Mouse (Mus musculus) midbrain, embryonic 10.5 days (tissue): ENCODE results near the gene Acmsd. TPM values are rescaled to one million over a fixed set of nuclear protein-coding genes. Genes with fewer than 3 reads are reported as not detected.

Experiments used
- DNase-seq: peaks from one replicate; pipeline ENCODE4 v3.0.0-alpha.2; 2017; ENCODE audit warnings: low spot score
- H3K27ac ChIP-seq: fragments of 300-500 bp; sonication (generic); replicated peaks from 2 replicates; pipeline ENCODE4 v1.5.1; 2016; ENCODE audit warnings: mild to moderate bottlenecking
- H3K27me3 ChIP-seq: fragments of 300-500 bp; sonication (generic); 2 replicates; pipeline ENCODE4 v1.6.1; 2016; ENCODE audit warnings: low read depth, mild to moderate bottlenecking; ENCODE audit not compliant: poor library complexity, severe bottlenecking
- H3K36me3 ChIP-seq: fragments of 300-500 bp; sonication (generic); 2 replicates; pipeline ENCODE4 v1.6.1; 2016; ENCODE audit warnings: mild to moderate bottlenecking, moderate library complexity
- H3K4me1 ChIP-seq: fragments of 300-500 bp; sonication (generic); 2 replicates; pipeline ENCODE4 v1.6.1; 2016
- H3K4me3 ChIP-seq: fragments of 300-500 bp; sonication (generic); 2 replicates; pipeline ENCODE4 v1.5.1; 2016; ENCODE audit warnings: mild to moderate bottlenecking, moderate library complexity
- H3K9me3 ChIP-seq: fragments of 300-500 bp; sonication (generic); replicated peaks from 2 replicates; pipeline ENCODE4 v1.6.1; 2016; ENCODE audit warnings: mild to moderate bottlenecking
- WGBS: fragments of 180-500 bp; shearing (Covaris S2); methylation state at CpG from one replicate; pipeline ENCODE4 v1.1.7; 2016; 5-methylcytosine and 5-hydroxymethylcytosine counted together
- polyA plus RNA-seq: library from polyadenylated mRNA; unstranded; fragments of >200 nt; fragmentation: Nextera tagmentation; extraction: Ambion mirVana; gene quantifications from 2 replicates; pipeline ENCODE4 v1.2.1, GENCODE M21; 2016

The Acmsd gene
- polyA plus RNA-seq, result 0.20 and 0.47 TPM in 2 replicates

DNA sequence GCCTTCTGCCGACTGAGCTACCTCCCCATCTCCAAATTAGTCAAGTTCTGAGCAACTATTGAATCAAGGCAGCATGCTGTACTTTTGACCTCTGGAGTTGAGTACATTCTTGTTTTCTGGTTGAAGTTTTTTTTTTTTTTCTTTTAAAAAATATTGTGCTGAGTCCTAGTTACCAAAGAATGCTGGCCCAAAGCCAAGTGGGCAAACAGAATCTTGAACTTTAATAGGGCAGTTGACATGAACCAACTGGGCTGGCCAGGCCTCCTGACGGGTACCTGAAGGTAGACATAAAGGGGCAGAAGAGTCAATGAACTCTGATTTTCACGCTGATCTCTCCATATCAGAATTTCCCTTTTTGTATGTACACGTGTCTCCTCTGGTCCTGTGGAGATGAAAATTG lies at the start of gene Acmsd:
Acmsd (plus strand) TSS at position 318 of the 400 bp plus-strand sequence.
- Histone ChIP-seq H3K4me1 (peaks cover 6% of the 10 kb centered on the region; the same call in 1 of the 2 replicates), H3K27ac (no peak within 1 kb of the TSS), H3K27me3 (no peaks in the 10 kb centered on the region), H3K36me3 (no peaks in the 10 kb centered on the region), H3K4me3 (no peak within 1 kb of the TSS), H3K9me3 (peaks cover 5% of the 10 kb centered on the region; the same call in 1 of the 2 replicates)
- 89% methylated on average over 4 of the region's 4 CpGs for WGBS
- DNase-seq, result no peak

DNA sequence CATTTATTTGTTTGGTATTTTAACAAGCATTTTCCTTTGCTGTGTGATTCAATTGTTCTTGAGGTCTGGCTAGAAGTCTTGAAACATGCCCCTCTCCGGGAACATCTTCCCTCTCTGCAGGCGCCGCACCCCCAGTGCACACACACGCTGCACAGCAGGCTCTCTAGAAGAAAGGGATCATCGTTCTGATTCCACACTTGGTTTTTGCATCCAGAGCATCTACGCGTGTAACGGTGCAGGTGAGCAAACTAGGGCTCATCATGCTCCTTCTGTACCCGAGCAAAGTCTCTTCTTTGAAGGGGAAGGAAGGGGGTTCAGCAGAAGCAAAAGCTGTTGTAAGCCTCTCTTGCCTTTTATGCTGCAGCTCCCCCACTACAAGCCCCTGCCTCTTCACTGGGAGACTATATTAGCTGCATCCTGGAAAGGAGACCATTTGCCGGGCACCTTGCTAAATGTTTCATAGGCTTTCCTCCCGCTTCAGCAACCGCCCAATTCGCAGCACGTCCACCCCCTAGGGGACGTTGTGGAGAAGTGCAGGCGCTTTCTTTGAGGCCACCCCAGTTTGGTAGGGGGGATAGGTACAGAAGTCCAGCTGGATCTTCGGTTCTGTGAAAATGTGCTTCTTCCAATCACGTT lies 49.6 kb upstream of the Acmsd start, which contains the start of gene Tmem163:
Tmem163 (minus strand) TSS at position 51 of the 636 bp plus-strand sequence.
- H3K4me3 ChIP-seq, result peak within 1 kb of the TSS; percentile 70
- no peaks in the 10 kb centered on the region for H3K36me3 ChIP-seq
- 9% methylated on average over 18 of the region's 18 CpGs for WGBS
- peaks cover 57% of the 10 kb centered on the region for H3K27me3 ChIP-seq
- H3K4me1 ChIP-seq, result peaks cover 29% of the 10 kb centered on the region
- DNase-seq, result peak; percentile 71
- peak within 1 kb of the TSS; percentile 83; the same call in 1 of the 2 replicates for H3K27ac ChIP-seq
- no peaks in the 10 kb centered on the region for H3K9me3 ChIP-seq

DNA sequence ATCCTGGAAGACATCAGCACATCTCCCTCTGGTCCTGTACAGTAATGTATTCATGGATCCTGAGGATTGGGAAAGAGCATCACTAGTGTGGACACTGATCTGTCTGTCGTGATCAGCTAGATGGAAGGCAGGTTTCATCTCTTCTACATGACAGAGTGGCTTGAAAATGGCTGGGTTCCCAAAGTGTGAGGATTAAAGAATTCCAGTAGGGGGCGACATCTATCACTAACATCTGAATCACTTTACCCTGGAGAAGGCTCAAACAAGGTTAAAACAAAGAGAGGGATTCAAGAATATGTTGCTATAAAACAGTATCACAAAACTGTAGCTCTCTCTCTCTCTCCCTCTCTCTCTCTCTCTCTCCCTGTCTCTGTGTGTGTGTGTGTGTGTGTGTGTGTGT lies 32.7 kb upstream of the Acmsd start:
- no peaks in the 10 kb centered on the region for H3K36me3 ChIP-seq
- no peaks in the 10 kb centered on the region for H3K9me3 ChIP-seq
- no peak overlapping the region for H3K4me3 ChIP-seq
- 18% methylated on average over 2 of the region's 2 CpGs for WGBS
- no peak overlapping the region for H3K27ac ChIP-seq
- H3K4me1 ChIP-seq, result no peaks in the 10 kb centered on the region
- no peaks in the 10 kb centered on the region for H3K27me3 ChIP-seq
- no peak for DNase-seq

GRCm38 (mm10) chr1:127702187-127702586 lies 27.0 kb upstream of the Acmsd start:
- H3K36me3 ChIP-seq, result no peaks in the 10 kb centered on the region
- no peaks in the 10 kb centered on the region for H3K4me1 ChIP-seq
- H3K27me3 ChIP-seq, result no peaks in the 10 kb centered on the region
- no peak for DNase-seq
- H3K4me3 ChIP-seq, result no peak overlapping the region
- 71% methylated on average over 1 of the region's 1 CpGs for WGBS
- H3K27ac ChIP-seq, result no peak overlapping the region
- H3K9me3 ChIP-seq, result no peaks in the 10 kb centered on the region

DNA sequence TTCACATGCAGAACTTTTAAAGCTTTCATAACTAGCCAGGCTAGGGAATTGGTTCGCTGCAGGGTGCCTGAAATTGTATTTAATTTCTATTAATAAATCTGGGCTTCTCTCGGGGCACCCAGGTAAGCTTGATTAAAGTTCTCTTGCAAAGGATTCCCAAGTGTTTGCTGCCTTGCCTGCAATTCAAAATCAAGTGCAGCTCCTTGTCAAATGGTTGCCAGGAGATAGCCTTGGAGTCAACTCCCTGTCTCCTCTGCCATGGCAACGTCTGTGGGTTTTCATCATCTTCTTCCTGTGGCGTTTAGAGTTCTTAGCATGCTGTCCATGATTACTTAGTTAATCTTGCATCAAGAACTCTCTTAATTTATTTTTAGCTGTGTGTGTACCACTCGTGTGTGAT lies 22.9 kb upstream of the Acmsd start:
- Histone ChIP-seq H3K27me3 (no peaks in the 10 kb centered on the region), H3K27ac (no peak overlapping the region), H3K4me3 (no peak overlapping the region), H3K36me3 (no peaks in the 10 kb centered on the region), H3K4me1 (no peaks in the 10 kb centered on the region), H3K9me3 (no peaks in the 10 kb centered on the region)
- no peak for DNase-seq
- WGBS, result 75% methylated on average over 5 of the region's 5 CpGs

DNA sequence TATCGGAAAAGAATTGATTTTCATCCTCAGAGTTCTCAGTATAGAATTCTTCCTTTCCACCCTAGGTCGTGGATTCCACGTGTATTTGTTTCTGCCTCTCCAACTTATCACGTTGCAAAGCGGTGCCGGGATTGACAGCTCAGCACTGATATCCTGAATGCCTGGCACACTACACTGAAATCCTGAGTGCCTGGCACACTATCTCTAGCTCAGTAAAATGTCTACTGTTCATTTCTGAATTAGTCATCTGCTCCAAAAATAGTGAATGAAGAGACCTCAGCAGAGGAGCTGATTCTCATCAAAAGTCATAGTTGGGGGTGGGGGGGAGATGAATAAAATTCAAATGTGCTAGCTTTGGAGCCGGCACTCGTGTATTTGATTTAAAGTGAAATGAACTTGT lies 12.8 kb upstream of the Acmsd start:
- H3K36me3 ChIP-seq, result no peaks in the 10 kb centered on the region
- H3K9me3 ChIP-seq, result no peaks in the 10 kb centered on the region
- no peak overlapping the region for H3K4me3 ChIP-seq
- DNase-seq, result no peak
- 92% methylated on average over 8 of the region's 8 CpGs for WGBS
- H3K27me3 ChIP-seq, result no peaks in the 10 kb centered on the region
- H3K4me1 ChIP-seq, result no peaks in the 10 kb centered on the region
- H3K27ac ChIP-seq, result no peak overlapping the region

DNA sequence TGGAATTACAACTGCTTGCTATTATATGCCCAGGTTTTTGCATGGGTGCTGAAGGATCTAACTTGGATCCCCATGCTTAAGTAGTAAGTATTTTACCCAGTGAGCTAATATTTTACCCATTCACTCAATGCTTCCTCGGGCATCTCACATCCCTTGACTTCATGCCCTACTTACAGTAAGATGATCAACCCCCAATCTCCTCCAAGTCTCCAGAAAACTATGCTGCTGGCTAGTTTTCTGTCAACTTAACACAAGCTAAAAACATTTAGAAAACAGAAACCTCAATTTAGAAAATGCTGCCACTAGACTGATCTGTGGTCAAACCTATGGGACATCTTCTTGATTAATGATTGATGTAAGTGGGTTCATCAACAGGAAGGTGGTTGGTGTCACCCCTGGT lies 10.9 kb upstream of the Acmsd start:
- 91% methylated on average over 1 of the region's 1 CpGs for WGBS
- H3K9me3 ChIP-seq, result no peaks in the 10 kb centered on the region
- no peaks in the 10 kb centered on the region for H3K27me3 ChIP-seq
- H3K4me1 ChIP-seq, result no peaks in the 10 kb centered on the region
- DNase-seq, result no peak
- no peaks in the 10 kb centered on the region for H3K36me3 ChIP-seq
- H3K27ac ChIP-seq, result no peak overlapping the region
- no peak overlapping the region for H3K4me3 ChIP-seq

GRCm38 (mm10) chr1:127723596-127723995 lies 5.6 kb upstream of the Acmsd start:
- 77% methylated on average over 2 of the region's 2 CpGs for WGBS
- Histone ChIP-seq H3K4me3 (no peak overlapping the region), H3K9me3 (peaks cover 1% of the 10 kb centered on the region; the same call in 1 of the 2 replicates), H3K4me1 (no peaks in the 10 kb centered on the region), H3K27me3 (no peaks in the 10 kb centered on the region), H3K36me3 (no peaks in the 10 kb centered on the region), H3K27ac (no peak overlapping the region)
- no peak for DNase-seq

- Histone ChIP-seq H3K27me3 (no peaks in the 10 kb centered on the region), H3K36me3 (no peaks in the 10 kb centered on the region), H3K9me3 (peaks cover 5% of the 10 kb centered on the region; the same call in 1 of the 2 replicates), H3K27ac (no peak overlapping the region), H3K4me3 (no peak overlapping the region), H3K4me1 (peaks cover 6% of the 10 kb centered on the region; the same call in 1 of the 2 replicates)
- 72% methylated on average over 3 of the region's 3 CpGs for WGBS
- DNase-seq, result no peak
Observed at GRCm38 (mm10) chr1:127731086-127731485, 1.9 kb downstream of the Acmsd start.

DNA sequence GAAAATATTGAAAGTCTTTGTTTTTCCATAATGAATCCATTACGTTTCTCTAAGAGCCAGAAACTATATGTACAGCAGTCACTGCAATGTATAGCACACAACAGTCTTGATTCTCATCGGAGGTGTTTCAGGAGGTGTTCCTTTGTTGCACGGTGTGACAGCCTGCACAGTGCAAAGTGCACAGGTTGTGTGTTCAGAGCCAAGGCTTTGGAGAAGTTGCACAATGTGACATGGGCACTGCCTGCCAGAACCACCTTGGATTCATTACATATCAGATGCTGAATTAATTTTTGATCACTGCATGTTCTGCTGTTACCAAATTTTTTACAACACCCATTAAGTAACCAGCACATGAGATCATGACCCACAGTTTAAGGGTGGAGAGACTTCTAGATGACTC lies 3.2 kb downstream of the Acmsd start:
- peaks cover 6% of the 10 kb centered on the region; the same call in 1 of the 2 replicates for H3K4me1 ChIP-seq
- H3K9me3 ChIP-seq, result peaks cover 5% of the 10 kb centered on the region; the same call in 1 of the 2 replicates
- no peaks in the 10 kb centered on the region for H3K36me3 ChIP-seq
- no peak overlapping the region for H3K4me3 ChIP-seq
- DNase-seq, result no peak
- 89% methylated on average over 3 of the region's 3 CpGs for WGBS
- no peak overlapping the region for H3K27ac ChIP-seq
- H3K27me3 ChIP-seq, result no peaks in the 10 kb centered on the region

- no peak for DNase-seq
- no peak overlapping the region for H3K4me3 ChIP-seq
- H3K27me3 ChIP-seq, result no peaks in the 10 kb centered on the region
- WGBS, result 74% methylated on average over 3 of the region's 3 CpGs
- H3K36me3 ChIP-seq, result no peaks in the 10 kb centered on the region
- peaks cover 6% of the 10 kb centered on the region; the same call in 1 of the 2 replicates for H3K4me1 ChIP-seq
- H3K9me3 ChIP-seq, result peaks cover 5% of the 10 kb centered on the region; the same call in 1 of the 2 replicates
- H3K27ac ChIP-seq, result no peak overlapping the region
Observed at GRCm38 (mm10) chr1:127732841-127733240, 3.6 kb downstream of the Acmsd start.

GRCm38 (mm10) chr1:127735356-127735755 lies 6.1 kb downstream of the Acmsd start:
- no peak overlapping the region for H3K4me3 ChIP-seq
- H3K27ac ChIP-seq, result no peak overlapping the region
- no peaks in the 10 kb centered on the region for H3K27me3 ChIP-seq
- DNase-seq, result no peak
- WGBS, result 85% methylated on average over 3 of the region's 3 CpGs
- no peaks in the 10 kb centered on the region for H3K9me3 ChIP-seq
- peaks cover 6% of the 10 kb centered on the region; the same call in 1 of the 2 replicates for H3K4me1 ChIP-seq
- H3K36me3 ChIP-seq, result no peaks in the 10 kb centered on the region

GRCm38 (mm10) chr1:127750401-127751102 lies 21.3 kb downstream of the Acmsd start:
- H3K36me3 ChIP-seq, result no peaks in the 10 kb centered on the region
- DNase-seq, result no peak
- 85% methylated on average over 11 of the region's 11 CpGs for WGBS

More at GRCm38 (mm10) chr1:127750401-127751102, 21.3 kb downstream of the Acmsd start:
- Histone ChIP-seq H3K27ac (no peak overlapping the region), H3K4me3 (no peak overlapping the region), H3K4me1 (no peaks in the 10 kb centered on the region), H3K9me3 (0 out of 2 replicates have a peak, but pooled peaks cover 6% of the 10 kb centered on the region), H3K27me3 (no peaks in the 10 kb centered on the region)
